Mouse (Mus musculus): ENCODE data around the gene Plxnb2.
A peak's percentile ranks its signal among the peaks of the same experiment; 100 is the strongest.

The Plxnb2 gene

DNA sequence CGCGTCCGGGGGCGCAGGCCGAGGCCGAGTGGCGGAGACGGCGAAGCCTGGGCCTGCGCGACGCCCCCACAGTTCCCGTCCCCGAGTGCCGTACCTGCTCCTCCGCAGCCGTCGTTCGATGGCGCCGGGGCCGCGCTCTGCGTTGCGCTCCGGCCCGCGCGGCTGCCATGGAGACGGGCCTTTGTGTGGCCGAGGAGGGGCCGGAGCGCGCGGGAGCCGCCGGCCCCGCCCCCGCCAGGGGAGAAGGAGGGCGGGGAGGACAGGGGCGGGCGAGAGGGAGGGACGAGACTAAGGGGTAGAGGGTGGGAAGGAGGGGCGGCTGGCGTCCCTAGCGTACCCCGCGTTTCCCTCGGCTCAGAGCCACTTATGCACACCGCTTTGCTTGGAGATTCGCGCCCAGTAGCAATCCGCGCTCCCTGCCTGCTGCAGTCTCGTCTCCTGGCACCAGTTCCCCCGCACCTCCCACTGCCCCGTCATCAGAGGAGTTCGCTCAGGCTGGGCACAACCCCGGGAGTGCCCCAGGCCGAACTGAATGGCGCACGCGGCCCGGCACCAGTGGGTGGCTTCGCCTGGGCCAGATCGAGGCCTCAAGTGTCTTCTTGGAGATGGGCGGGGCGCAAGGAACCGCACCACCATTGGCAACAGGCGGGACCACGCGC is at the start of gene Plxnb2:
TSS of gene Plxnb2 (minus strand) at position 218 of the 659 bp plus-strand sequence.
- no peak for DNase-seq (ENCODE audit: low read depth, low spot score)

DNA sequence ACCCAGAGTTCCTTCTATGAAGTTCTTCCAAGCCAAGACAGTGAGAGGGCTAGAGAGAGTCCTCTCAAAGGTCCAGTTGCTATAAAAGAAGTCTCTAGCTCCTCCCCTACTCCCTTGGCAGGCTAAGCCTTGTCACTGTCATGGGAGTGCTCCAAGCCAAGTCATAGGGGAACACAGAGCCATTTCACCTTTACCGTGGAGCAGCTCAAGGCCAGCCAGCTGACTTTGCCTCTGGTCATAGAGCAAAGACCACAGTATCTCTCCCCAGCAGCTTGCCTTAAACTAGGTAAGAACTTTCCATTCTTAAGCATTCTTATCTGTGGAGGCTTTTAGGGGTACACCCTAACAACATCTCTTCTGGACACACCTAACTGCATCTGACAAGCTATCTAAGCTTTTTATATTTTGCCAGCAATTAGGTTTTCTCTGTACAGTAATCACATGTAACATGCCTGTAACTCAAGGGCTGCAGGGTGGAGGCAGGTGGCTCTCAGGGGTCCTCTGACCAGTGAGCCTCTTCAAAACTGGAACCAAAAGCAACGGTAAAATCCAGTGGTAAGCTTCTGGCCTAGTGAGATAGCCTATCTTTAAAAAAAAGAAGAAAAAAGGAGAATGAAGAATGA is 35.1 kb upstream of the Plxnb2 start:
- DNase-seq (ENCODE audit: low read depth, low spot score), result no peak

DNA sequence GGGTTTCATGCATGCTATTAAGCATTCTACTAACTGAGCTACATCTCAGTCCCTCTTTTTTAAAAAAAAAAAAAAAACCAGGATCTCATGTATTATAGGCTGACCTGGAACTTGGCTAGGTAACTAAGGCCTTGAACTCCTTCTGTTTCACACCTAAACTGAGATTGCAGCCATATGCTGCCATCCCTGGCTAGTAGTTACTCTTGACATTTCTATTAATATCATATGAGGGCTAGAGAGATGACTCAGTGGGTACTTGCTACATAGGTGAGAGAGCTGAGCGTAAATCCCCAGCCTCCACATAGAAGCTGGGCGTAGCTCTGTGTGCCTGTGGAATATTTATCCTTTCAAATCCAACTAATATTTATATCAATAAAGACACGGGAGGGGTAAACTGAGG is 34.4 kb upstream of the Plxnb2 start:
- DNase-seq (ENCODE audit: low read depth, low spot score), result no peak

DNA sequence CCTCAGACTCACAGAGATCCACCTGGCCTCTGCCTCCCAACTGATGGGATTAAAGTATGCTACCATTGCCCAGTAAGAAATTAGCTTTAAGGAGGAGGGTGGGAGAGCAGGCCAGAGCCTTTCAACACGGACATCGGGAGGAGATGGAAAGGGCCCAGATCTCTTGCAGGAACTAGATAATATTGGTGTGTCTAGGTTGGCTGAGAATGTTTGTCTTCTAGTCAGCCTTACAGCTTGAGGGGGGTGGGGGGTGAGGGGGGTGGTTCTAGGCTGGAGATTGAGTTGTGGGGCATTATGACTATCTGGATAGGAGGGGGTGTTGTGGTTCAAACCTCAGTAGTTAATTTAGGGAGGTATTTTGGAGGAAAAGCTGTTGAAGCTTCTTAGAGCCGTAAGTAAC is 32.9 kb upstream of the Plxnb2 start:
- no peak for DNase-seq (ENCODE audit: low read depth, low spot score)

DNA sequence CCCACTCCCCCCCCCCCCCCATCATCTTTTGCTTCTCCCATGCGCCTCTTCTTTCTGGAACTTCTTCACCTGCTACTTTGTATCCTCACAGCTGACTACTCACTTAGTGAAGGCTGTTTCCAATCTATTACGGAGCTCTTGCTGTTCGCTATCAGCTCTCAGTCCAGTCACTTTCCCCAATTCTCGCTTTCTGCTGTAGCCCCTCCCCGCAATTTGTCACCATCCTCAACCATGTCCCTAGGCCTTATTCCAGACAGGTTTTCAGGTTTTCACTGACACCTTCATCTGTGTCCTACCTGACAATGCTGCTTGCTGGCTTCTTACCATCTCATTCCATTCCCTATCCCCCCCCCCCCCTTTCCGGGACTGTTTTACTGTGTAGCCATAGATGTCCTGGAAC is 31.9 kb upstream of the Plxnb2 start:
- DNase-seq (ENCODE audit: low read depth, low spot score), result no peak

DNA sequence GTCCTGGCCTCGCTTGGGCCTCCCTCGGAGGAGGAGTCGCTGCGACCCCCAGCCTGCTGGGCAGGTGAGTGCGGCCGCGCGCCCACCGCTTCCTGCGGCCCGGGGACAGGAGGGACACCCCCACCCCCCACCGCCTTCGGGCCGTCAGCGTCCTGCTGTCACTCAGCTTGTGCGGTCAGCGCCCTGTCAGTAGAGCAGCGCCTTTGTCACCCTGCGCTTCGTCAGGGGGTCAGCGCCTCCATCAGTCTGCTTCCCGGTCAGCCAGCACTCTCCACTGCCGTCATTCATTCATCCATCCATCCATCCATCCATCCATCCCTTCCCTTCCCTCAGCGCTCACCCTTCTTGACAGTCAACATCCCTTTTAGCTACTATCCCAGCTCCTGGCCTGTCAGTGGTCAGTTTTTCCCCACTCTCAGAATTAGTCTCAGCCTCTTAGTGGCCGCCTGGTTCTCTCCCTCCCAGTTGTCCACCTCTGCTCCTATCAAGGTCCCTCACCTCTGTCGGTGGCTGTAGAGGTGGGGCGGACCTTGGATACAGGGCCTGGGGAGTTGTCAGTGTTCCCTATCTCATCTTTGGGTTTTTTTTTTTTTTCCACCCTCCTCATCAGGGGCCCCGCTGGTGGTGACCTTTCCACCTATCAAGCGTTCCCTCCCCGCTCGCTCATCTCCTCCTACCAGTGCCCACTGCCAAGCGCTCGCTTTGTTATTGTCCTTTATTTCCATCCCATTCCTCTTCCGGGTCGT is 31.3 kb upstream of the Plxnb2 start:
- peak; percentile 20 for DNase-seq (ENCODE audit: low read depth, low spot score)

DNA sequence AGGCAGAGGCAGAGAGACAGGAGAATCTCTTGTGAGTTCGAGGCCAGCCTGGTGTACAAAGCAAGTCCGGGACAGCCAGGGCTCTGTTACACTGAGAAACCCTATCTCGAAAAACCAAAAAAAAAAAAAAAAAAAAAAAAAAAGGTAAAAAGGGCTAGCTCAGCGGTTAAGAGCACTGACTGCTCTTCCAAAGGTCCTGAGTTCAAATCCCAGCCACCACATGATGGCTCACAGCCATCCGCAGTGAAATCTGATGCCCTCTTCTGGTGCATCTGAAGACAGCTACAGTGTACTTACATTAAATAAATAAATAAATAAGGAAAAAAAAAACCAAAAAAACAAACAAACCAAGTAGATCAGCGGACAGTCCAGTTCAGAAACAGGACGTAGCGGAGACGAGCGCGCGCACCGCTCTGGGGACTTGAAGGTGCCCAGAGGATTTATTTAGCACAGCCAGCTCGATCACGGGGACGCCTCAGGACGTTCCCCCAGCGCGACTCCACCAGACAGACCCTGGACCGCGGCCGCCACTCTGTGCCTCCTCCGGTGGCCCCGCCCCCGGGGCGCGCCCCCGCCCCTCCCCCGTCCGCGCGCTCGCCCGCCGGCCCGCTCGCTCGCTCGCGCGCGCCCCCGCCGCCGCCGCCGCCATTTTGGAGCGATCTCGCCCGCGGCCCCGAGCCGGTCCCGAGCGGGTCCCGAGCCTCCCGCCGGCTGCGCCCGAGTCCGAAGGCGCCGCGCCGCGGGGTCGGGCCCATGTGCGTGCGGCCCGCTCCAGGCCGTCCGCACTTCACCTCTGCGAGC is 30.5 kb upstream of the Plxnb2 start, which contains the start of gene Ppp6r2:
TSS of gene Ppp6r2 (plus strand) at position 639 of the 801 bp plus-strand sequence.
- peak; percentile 75 for DNase-seq (ENCODE audit: low read depth, low spot score)

DNA sequence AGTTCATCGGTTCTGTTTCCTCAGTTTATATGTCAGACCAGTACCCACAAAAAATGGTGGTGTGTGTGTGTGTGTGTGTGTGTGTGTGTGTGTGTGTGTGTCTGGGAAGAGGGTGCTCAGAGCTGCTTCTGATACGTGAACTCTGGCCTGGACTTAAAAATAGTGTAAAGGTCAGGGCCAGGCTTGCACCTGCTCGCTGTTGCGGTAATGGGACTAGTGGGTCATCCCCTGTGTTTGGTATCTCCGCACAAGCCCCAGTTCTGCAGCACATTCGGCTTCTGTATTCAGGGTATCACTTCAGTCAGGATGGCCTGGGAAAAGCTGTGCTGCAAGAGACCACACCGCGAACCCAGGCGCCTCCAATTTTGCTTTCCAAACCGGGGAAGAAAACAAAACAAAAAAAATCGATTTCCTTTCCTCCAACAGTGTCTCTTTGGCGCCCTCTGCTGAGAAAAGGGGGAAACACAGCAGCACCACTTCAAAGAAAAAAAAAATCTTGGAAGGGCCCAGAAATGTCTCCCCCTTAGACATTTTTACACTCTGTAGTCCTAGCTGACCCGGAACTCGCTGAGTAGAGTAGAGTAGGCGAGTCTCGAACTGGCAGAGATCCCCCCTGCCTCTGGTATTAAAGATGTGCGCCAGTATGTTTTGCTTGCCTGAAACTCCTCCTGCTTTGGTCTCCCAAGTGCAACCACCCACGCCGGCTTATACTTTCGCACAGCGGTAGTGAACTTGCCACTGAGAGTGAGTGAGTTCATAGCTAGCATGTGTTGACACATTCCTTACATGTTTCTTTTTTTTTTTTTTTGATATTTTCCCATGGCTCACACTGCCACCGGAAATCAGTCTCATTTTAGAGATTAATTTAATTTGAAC is 29.5 kb upstream of the Plxnb2 start:
- peak; percentile 82 for DNase-seq (ENCODE audit: low read depth, low spot score)

DNA sequence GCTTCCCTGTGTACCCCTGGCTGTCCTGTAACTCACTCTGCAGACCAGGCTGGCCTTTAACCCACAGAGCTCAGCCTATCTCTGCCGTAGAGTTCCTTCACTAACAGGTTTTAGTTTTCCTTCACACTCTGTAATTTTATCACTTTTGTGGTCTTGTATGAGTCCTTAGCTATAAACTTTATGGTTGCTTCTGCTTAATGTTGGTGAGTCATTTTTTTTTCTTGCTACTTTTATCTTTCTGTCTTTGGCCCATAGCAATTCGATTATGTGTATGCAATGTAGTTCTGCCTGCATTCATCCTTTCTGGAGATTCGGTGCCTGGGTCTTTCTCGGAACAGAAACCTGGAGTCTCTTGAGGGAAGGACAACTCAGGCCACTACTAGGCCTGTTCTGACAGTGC is 26.9 kb upstream of the Plxnb2 start:
- DNase-seq (ENCODE audit: low read depth, low spot score), result no peak

DNA sequence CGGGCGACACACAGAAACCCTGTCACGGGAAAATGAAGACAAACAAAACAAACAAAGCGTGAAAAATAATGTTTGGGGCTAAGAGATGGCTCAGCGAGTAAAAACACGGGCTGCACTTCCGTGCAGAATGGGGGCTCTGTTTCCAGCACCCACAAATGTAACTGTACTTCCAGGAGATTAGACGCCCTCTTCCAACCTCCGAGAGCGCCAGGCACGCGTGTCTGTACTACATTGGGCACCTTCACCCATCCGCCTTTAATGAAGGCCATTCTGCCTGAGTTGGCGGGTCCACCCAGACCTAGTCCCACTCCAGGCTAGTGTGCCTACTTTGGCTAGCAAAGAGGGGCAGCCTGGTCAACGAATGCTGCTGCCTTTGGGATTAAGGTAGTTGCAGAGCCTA is 16.5 kb upstream of the Plxnb2 start:
- DNase-seq (ENCODE audit: low read depth, low spot score), result no peak

DNA sequence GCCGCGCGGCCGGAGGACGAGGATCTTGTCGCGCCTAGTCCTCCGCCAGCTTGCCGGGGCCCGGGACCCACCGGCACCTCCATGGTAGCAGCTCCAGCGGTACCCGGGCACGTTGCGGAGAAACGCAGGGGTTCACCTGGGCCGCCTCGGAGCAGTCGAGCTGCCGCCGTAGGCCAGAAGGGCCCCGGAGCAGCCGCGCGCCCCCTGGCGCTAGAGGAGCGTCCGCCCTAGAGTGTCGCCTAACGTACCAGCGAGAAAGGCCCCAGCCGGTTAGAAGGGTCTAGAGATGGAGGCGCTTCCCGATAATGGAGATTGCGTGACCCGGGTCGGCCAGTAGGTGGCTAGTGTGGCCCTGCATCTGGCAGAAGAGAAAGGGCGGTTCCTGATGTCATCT is 15.7 kb upstream of the Plxnb2 start, which contains the start of gene Dennd6b:
TSS of gene Dennd6b (minus strand) at position 184 of the 394 bp plus-strand sequence.
- peak; percentile 93 for DNase-seq (ENCODE audit: low read depth, low spot score)

DNA sequence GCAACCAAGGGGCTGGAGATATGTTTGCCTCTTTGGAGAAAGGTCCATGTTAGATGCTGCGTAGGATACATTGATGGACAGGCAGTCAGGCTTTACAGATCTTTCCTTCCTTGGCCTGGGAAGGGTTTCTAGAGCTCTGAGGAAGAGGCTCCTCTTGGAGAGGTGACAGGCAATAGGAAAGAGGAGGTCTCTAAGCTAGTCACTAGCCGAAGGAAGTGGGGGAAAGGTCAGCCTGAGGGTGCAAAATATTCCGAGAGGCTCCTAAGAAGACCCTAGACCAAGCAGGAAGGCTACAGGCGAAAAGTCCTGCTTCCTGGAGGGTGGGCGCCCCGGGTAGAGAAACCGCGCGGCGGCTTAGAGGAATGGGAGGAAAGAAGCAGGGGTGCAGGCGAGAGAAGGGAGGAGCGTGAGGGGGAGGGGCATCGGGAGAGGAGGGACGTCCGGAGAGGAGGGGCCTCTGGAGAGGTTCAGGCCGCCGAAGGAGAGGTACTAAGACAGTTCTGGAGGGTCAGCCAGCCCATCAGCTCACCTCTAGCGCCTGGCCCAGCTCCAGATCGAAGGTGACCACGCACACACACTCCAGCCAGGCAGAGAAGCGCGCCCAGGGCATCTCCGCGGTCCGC is 15.2 kb upstream of the Plxnb2 start:
- no peak for DNase-seq (ENCODE audit: low read depth, low spot score)

DNA sequence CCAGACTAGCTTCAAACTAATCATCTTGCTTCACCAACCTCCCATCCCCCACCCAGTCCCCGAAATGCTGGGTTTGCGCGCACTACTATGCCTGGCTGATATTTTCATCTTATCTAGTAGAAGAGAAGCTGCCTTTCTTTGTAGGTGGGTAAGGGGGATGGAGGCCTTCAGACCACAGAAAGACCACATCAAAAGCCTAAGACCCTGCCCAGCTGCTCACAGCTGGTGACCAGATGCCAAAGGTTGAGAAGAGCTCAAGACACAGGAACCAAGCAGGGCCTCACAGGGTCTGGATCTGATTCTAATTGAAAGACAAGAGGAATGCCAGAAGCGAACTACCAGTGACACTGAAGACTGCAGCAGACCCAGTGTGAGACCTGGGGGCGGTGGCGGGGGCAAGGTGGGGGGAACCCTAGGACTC is 14.7 kb upstream of the Plxnb2 start:
- no peak for DNase-seq (ENCODE audit: low read depth, low spot score)

DNA sequence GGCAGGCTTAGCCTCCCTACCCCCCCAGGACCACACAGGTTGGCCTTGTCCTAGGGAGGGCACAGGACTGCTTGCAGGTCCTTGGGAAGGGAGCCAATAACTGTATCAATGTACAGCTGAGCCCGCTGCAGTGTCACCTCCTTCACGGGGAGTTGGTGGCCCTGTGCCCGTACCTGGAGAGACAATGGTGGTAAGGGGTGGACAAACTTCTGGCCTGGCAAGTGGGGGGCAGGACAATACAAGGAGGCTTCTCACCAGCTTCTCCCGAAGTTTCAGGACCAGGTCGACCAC is 4.3 kb upstream of the Plxnb2 start:
- DNase-seq (ENCODE audit: low read depth, low spot score), result no peak

DNA sequence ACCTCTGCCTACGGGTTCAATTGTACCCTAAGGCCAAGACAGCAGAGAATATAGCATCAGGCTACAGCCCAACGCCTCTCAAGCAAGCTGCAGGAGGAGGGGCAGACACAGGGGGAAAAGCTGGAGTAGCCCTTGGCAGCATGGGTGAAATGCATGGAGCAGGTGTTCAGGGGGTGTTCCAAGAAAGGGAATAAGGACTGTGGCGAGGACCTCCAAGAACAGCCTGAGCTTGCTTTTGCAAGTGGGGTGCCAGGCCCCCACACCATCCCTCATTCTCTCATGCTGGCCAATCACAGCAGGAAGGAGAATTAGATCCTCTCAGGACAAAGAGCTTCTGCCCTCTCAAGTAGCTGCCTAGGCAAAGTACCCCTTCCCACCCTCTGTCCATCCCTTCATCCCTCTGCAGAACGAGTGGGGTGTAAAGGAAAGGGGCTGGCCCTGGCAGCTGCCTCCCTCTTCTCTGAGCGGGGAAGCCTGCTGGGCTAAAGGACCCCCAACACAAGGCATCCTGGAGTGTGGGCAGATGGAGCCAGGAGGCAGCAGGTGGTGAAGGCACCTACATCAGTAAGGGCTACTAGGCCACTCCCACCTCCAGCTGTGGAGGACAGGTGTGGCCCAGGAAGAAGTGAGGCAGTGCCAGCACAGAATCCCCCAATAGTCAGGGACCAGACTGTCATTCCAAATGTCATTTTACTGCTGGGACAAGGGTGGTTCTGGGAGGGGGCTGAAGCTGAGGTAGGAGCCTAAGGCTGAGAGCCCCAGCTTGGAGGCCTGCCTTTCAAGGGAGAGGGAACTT is 3.8 kb upstream of the Plxnb2 start:
- DNase-seq (ENCODE audit: low read depth, low spot score), result no peak

DNA sequence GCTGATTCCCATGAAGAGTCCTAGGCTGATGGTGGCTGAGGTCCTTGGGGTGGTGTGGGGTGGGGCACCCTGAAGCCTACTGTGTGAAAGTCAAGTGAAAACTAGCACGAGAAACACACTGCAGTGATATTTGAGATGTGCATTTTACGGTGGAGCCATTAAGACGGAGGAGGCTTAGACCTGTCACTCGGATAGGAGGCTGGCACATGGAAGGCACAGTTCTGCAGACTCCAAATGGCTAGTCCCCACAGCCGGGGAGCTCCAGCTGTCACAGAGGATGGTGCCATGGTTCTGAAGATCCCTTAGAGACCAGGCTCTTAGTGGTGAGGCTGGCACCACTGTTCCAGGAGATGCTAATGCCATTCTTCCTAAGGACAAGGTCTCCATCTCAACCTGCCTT is 2.3 kb upstream of the Plxnb2 start:
- DNase-seq (ENCODE audit: low read depth, low spot score), result no peak

DNA sequence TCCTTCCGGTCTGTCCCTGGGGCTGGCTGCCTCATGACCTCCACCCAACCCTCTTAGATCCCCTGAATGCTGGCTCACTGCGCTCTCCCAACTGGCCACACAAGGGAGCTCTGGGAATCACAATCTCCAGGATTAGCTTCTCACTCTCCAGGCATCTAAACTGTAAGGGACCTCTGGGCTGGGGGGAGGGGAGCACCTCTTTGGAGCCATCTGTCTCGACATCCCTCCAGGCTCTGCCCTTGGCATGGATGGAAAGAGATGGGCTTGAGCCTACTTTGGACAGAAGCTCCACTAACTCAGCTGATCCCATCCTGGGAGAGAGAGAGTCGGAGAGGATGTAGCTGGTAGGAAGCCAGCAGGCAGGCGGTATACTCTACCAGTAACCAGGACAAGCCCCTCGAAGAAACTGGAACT is 1.7 kb upstream of the Plxnb2 start:
- peak; percentile 83 for DNase-seq (ENCODE audit: low read depth, low spot score)

DNA sequence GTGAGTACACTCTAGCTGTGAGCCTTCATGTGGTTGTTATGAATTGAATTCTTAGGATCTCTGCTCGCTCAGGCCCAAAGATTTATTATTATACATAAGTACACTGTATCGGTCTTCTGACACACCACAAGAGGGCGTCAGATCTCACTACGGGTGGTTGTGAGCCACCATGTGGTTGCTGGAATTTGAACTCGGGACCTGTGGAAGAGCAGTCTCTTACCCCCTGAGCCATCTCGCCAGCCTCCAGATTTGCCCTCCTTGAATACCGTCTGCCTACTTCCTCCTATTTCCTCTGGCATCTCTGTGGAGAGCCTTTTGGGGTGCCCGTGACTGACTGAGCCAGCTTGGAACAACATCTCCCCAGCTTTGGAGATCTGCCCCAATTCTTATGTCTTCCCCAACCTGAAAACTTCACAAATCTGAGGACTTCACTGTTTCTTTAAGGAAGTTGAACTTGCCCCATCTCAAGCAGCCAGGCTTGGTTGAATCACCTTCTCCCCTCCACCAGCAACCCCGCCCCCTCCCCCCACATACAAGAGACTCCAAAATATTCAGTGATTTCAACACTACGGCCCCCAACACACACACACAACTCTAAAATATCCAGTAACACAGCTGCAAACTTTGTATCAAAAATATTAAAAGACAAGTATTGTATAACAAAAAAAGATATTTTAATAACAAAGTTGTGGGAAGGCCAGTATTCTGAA is 1.1 kb upstream of the Plxnb2 start:
- DNase-seq (ENCODE audit: low read depth, low spot score), result no peak

DNA sequence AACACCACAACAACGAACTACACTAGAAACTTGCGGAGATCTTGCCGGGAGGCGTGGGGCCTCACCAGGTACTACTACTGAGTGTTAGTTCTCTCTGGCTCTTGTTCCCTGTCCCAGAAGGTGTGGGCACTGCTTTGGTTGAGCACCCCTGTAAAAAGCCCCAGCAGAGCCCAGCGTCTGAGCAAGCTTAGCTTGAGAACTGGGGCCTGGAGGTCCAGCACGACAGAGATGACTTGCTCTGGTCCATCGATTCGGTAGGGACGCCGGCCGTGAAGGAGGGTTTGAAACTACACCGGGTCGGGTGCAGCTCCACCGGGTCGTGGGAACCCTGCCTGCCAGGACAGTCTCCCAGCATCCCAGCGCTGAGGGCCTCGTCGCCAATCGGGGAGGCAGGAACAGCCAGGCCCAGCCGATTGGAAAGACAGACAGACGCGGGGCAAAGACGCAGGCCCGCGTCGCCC is 477 bp downstream of the Plxnb2 start:
- DNase-seq (ENCODE audit: low read depth, low spot score), result no peak
